Mouse (Mus musculus): ENCODE measurements at regions not wholly inside any gene's neighbourhood (a gene's known extent, or its start where the extent isn't known, plus 50 kb on each side); places are given as distances from the start of the nearest gene placed in this dataset.

DNA sequence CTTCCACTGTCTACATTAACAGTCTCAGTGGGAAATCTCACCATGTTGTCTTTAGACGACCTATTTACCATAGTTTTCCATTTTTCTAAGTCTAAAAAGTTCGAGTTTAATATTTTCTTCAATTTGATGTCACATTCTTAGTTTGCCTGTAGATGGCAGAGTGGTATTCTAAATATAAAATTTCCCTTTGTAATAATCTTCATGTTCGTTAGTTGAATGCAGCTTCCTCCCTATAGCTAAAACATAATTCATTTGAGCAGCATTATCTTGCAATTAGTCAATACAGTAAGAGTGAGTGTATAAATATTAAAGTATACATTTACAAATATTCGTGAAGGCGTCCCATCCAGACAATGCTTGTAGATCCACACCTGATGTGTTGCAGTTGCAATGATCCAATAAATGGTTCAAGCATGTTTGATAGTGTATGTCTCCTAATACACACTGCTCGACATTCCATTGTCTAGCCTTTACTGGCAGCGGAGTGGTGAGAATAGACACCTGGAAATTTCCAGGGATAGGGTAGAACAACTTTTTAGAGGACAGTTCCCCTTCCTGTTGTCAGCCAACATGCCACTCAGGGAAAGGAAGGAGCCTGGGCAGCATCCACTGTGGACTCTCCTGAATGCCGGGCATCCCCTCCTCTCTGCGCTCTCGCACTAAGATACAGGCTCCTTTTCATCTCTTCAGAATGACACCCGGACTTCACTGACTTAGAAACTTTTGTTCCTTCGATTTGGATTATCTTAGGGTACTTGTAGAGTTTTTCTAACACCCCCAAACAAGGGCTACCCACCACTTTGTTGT lies 412.8 kb downstream of the Trim52 start:
- Histone ChIP-seq H3K36me3 (no peaks in the 10 kb centered on the region), H3K9ac (no peak overlapping the region), H3K27ac (no peak overlapping the region), H3K4me2 (no peak overlapping the region), H3K9me3 (replicated peaks) (no peaks in the 10 kb centered on the region), H3K4me1 (replicated peaks) (no peaks in the 10 kb centered on the region), H3K27me3 (no peaks in the 10 kb centered on the region), H3K4me3 (replicated peaks) (no peak overlapping the region)
- ATAC-seq (ENCODE audit: low read depth): no peak
- DNase-seq: no peak
- 65% methylated on average over 12 of the region's 12 CpGs for WGBS (ENCODE audit: insufficient replicate concordance)

GRCm38 (mm10) chr14:106520808-106521207 lies 414.8 kb downstream of the Trim52 start:
- WGBS (ENCODE audit: insufficient replicate concordance): 57% methylated on average over 8 of the region's 8 CpGs
- Histone ChIP-seq H3K4me1 (replicated peaks) (no peaks in the 10 kb centered on the region), H3K27me3 (no peaks in the 10 kb centered on the region), H3K9me3 (replicated peaks) (no peaks in the 10 kb centered on the region), H3K9ac (no peak overlapping the region), H3K36me3 (no peaks in the 10 kb centered on the region), H3K4me2 (no peak overlapping the region), H3K4me3 (replicated peaks) (no peak overlapping the region), H3K27ac (no peak overlapping the region)
- DNase-seq (no peak), ATAC-seq (ENCODE audit: low read depth) (no peak)

DNA sequence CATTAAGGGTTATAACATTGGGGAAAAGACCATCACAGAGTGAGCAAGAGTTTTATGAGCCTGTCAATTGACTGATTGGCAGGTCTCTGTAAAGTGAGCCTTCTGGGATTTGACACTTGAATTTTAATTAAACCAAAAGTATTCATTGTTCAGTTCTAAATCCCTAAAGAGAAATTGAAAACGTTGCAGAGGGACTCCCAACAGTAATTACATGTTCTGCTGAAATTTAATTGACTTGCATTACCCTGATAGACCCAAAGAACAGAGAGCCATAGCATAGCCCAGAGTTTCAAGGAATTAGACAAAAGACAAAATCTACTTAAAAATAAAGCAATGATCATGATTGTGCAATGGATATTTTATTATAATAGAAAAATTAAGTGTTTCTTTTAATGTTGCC lies 444.2 kb downstream of the Trim52 start:
- ATAC-seq (ENCODE audit: low read depth): no peak
- no peaks in the 10 kb centered on the region for H3K9me3 ChIP-seq (replicated peaks)

DNA sequence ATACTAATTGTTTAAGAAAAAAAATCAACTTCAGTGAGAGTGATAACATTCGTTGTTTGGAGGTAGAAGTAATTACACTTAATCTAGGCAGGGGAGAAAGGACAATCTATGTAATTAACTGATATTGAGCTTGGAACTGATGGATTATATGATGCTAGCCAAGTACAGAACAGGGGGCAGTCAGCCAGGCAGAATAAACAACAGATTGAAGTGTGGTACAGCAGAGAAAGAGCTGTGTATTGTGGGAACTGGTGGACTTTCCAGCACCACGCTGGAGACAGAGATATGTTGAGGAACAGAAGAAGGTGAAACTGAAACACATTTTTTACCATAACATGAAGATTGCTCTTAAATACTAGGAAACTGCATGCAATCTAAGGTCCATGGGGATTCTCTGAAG lies 473.3 kb downstream of the Trim52 start:
- WGBS (ENCODE audit: insufficient replicate concordance): 72% methylated on average over 2 of the region's 2 CpGs
- Histone ChIP-seq H3K4me3 (replicated peaks) (no peak overlapping the region), H3K27me3 (no peaks in the 10 kb centered on the region), H3K36me3 (no peaks in the 10 kb centered on the region), H3K9ac (no peak overlapping the region), H3K9me3 (replicated peaks) (no peaks in the 10 kb centered on the region), H3K27ac (no peak overlapping the region), H3K4me1 (replicated peaks) (no peaks in the 10 kb centered on the region), H3K4me2 (no peak overlapping the region)
- no peak for ATAC-seq (ENCODE audit: low read depth)
- DNase-seq: no peak

More for the DNA sequence above, 444.2 kb downstream of the Trim52 start:
- WGBS (ENCODE audit: insufficient replicate concordance): 14% methylated on average over 1 of the region's 1 CpGs
- no peak for DNase-seq
- no peaks in the 10 kb centered on the region for H3K4me1 ChIP-seq (replicated peaks)
- H3K9ac ChIP-seq: no peak overlapping the region
- no peaks in the 10 kb centered on the region for H3K36me3 ChIP-seq
- no peak overlapping the region for H3K27ac ChIP-seq
- no peaks in the 10 kb centered on the region for H3K27me3 ChIP-seq
- H3K4me3 ChIP-seq (replicated peaks): no peak overlapping the region
- no peak overlapping the region for H3K4me2 ChIP-seq

GRCm38 (mm10) chr14:106581886-106582285 lies 475.9 kb downstream of the Trim52 start:
- DNase-seq (no peak), ATAC-seq (ENCODE audit: low read depth) (no peak)
- H3K4me2 ChIP-seq: no peak overlapping the region
- H3K4me1 ChIP-seq (replicated peaks): no peaks in the 10 kb centered on the region
- no peak overlapping the region for H3K27ac ChIP-seq
- H3K36me3 ChIP-seq: no peaks in the 10 kb centered on the region
- H3K27me3 ChIP-seq: no peaks in the 10 kb centered on the region
- H3K9ac ChIP-seq: no peak overlapping the region
- 71% methylated on average over 6 of the region's 6 CpGs for WGBS (ENCODE audit: insufficient replicate concordance)
- no peaks in the 10 kb centered on the region for H3K9me3 ChIP-seq (replicated peaks)
- H3K4me3 ChIP-seq (replicated peaks): no peak overlapping the region

DNA sequence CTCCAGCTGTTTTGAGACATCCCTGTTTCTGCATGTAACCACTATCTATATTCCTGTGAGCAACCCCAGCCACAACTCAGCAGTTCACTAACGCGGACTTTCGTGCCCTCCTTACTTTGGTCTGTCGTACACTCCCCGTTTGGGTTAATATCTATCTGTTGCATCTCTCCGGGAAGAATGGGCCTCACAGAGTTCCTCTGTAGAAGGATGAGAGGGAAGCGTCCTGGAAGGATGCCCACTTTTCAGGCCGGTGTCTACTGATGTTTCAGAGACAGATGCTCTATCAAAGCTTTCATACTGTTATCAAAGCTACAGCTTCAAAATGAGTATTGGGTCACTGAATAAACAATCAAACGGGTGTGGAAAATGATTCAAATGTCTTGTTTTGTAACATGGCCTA lies 487.4 kb downstream of the Trim52 start:
- H3K27me3 ChIP-seq: no peaks in the 10 kb centered on the region
- H3K4me3 ChIP-seq (replicated peaks): no peak overlapping the region
- no peaks in the 10 kb centered on the region for H3K36me3 ChIP-seq
- no peaks in the 10 kb centered on the region for H3K4me1 ChIP-seq (replicated peaks)
- H3K4me2 ChIP-seq: no peak overlapping the region
- no peak overlapping the region for H3K27ac ChIP-seq
- ATAC-seq (ENCODE audit: low read depth): no peak
- no peak for DNase-seq
- WGBS (ENCODE audit: insufficient replicate concordance): 81% methylated on average over 9 of the region's 9 CpGs
- no peaks in the 10 kb centered on the region for H3K9me3 ChIP-seq (replicated peaks)
- no peak overlapping the region for H3K9ac ChIP-seq

DNA sequence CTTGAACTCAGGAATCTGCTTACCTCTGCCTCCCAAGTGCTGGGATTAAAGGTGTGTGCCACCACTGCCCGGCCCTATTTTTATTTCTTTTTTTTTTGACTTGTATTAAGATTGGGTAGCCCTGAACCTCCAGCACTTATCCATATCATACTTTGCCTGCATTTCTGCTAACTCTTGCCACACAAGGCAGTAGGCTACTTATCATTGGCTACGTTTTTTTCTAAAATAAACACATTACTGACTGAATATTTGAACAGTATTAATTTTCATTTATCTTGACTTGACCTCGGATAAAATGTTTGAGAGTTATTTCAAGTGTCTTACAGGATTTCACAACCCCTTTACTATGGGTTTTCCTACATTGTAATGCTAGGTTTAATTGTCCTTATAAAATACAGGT lies 488.0 kb downstream of the Trim52 start:
- ATAC-seq (ENCODE audit: low read depth) (no peak), DNase-seq (no peak)
- Histone ChIP-seq H3K9me3 (replicated peaks) (no peaks in the 10 kb centered on the region), H3K36me3 (no peaks in the 10 kb centered on the region), H3K27me3 (no peaks in the 10 kb centered on the region), H3K9ac (no peak overlapping the region), H3K27ac (no peak overlapping the region), H3K4me3 (replicated peaks) (no peak overlapping the region), H3K4me1 (replicated peaks) (no peaks in the 10 kb centered on the region), H3K4me2 (no peak overlapping the region)
- 47% methylated on average over 3 of the region's 3 CpGs for WGBS (ENCODE audit: insufficient replicate concordance)

GRCm38 (mm10) chr14:106607041-106607440 lies 501.0 kb downstream of the Trim52 start:
- 11% methylated on average over 3 of the region's 3 CpGs for WGBS (ENCODE audit: insufficient replicate concordance)
- no peak overlapping the region for H3K9ac ChIP-seq
- no peaks in the 10 kb centered on the region for H3K27me3 ChIP-seq
- no peak overlapping the region for H3K4me2 ChIP-seq
- no peaks in the 10 kb centered on the region for H3K36me3 ChIP-seq
- no peak for ATAC-seq (ENCODE audit: low read depth)
- no peaks in the 10 kb centered on the region for H3K9me3 ChIP-seq (replicated peaks)
- no peaks in the 10 kb centered on the region for H3K4me1 ChIP-seq (replicated peaks)
- DNase-seq: no peak
- no peak overlapping the region for H3K4me3 ChIP-seq (replicated peaks)
- no peak overlapping the region for H3K27ac ChIP-seq

DNA sequence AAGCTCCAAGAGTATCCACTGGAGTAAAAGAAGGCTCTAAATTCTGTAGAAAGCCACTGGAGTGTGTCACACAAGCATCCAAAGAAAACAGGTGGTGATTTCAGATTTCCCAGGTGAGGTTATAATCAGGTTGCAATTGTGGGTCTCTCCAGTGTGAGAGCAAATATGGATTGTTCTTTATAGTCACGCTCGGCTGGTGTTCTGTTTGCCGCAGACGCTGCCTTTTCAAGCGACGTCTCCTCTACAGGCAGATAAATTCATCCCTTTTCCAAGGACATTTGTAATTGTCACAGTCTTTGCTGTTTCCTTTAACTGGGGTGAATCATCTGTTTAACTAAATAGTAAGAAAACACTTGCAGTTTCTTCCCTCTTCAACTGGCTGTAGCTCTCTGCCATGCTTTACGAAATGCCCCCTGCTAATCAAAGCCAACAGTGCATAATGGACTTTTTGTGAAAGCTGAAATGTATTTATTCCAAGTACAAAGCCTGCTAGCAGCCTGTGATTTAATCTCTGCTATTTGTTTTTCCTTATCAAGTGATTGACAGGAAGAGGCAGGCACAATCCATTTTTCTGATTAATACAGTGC lies 502.4 kb downstream of the Trim52 start:
- DNase-seq (no peak), ATAC-seq (ENCODE audit: low read depth) (no peak)
- Histone ChIP-seq H3K9me3 (replicated peaks) (no peaks in the 10 kb centered on the region), H3K27me3 (no peaks in the 10 kb centered on the region), H3K4me3 (replicated peaks) (no peak overlapping the region), H3K4me1 (replicated peaks) (no peaks in the 10 kb centered on the region), H3K27ac (no peak overlapping the region), H3K36me3 (no peaks in the 10 kb centered on the region), H3K4me2 (no peak overlapping the region), H3K9ac (no peak overlapping the region)
- 65% methylated on average over 7 of the region's 7 CpGs for WGBS (ENCODE audit: insufficient replicate concordance)

All from liver, embryonic 13.5 days (tissue).